Mouse (Mus musculus) kidney, embryonic 14.5 days (tissue): ENCODE data around the gene Tma16. TPM values are rescaled to one million over a fixed set of nuclear protein-coding genes. Genes with fewer than 3 reads are reported as not detected.

ENCODE experiments used
- ATAC-seq: fragments of 200-750 bp; cut with Nextera tagmentation; 2 replicates; pipeline ENCODE4 v1.8.0; 2017; ENCODE audit warnings: moderate number of reproducible peaks, mild to moderate bottlenecking, moderate TSS enrichment, moderate library complexity; ENCODE audit not compliant: low FRiP score, low TSS enrichment
- H3K27ac ChIP-seq: fragments of 300-500 bp; sonication (generic); 2 replicates; pipeline ENCODE4 v1.5.1; 2014; ENCODE audit warnings: low read depth, mild to moderate bottlenecking, low read length, moderate library complexity, mixed read lengths
- H3K27me3 ChIP-seq: fragments of 300-500 bp; sonication (generic); 2 replicates; pipeline ENCODE4 v1.6.1; 2014; ENCODE audit warnings: mild to moderate bottlenecking, low read length; ENCODE audit not compliant: control insufficient read depth, insufficient read depth
- H3K36me3 ChIP-seq: fragments of 300-500 bp; sonication (generic); 2 replicates; pipeline ENCODE4 v1.6.1; 2014; ENCODE audit warnings: low read length, mixed read lengths; ENCODE audit not compliant: control insufficient read depth, insufficient read depth
- H3K4me1 ChIP-seq: fragments of 300-500 bp; sonication (generic); 2 replicates; pipeline ENCODE4 v1.6.1; 2014; ENCODE audit warnings: low read length, mixed read lengths; ENCODE audit not compliant: control insufficient read depth, insufficient read depth
- H3K4me2 ChIP-seq: fragments of 300-500 bp; sonication (generic); replicated peaks from 2 replicates; pipeline ENCODE4 v1.6.1; 2014; ENCODE audit warnings: low read depth, mild to moderate bottlenecking, low read length
- H3K4me3 ChIP-seq: fragments of 300-500 bp; sonication (generic); 2 replicates; pipeline ENCODE4 v1.5.1; 2014; ENCODE audit warnings: mild to moderate bottlenecking, low read length
- H3K9ac ChIP-seq: fragments of 300-500 bp; sonication (generic); 2 replicates; pipeline ENCODE4 v1.6.1; 2014; ENCODE audit warnings: low read depth, mild to moderate bottlenecking, low read length, moderate library complexity
- H3K9me3 ChIP-seq: fragments of 300-500 bp; sonication (generic); 2 replicates; pipeline ENCODE4 v1.6.1; 2016; ENCODE audit warnings: low read length; ENCODE audit not compliant: control insufficient read depth
- WGBS: fragments of 180-500 bp; shearing (Covaris S2); extraction: QIAGEN DNeasy Blood & Tissue Kit; methylation state at CpG from one replicate; pipeline ENCODE4 v1.1.7; 2014; 5-methylcytosine and 5-hydroxymethylcytosine counted together
- polyA plus RNA-seq: library from polyadenylated mRNA; unstranded; fragments of >200 nt; fragmentation: Nextera tagmentation; extraction: Ambion mirVana; gene quantifications from 2 replicates; pipeline ENCODE4 v1.2.1, GENCODE M21; 2014

The Tma16 gene
- 18.3 and 19.0 TPM in 2 replicates for polyA plus RNA-seq

GRCm38 (mm10) chr8:66486084-66486763 lies at the start of gene Tma16:
TSS of gene Tma16 (minus strand) at chr8:66486530.
- no peaks in the 10 kb centered on the region for H3K4me1 ChIP-seq
- peaks cover 20% of the 10 kb centered on the region for H3K36me3 ChIP-seq
- H3K9ac ChIP-seq = peak within 1 kb of the TSS; percentile 85
- H3K27me3 ChIP-seq = no peaks in the 10 kb centered on the region
- peak; percentile 97 for ATAC-seq
- H3K9me3 ChIP-seq = no peaks in the 10 kb centered on the region
- peak within 1 kb of the TSS; percentile 41 for H3K4me2 ChIP-seq
- 0% methylated on average over 43 of the region's 45 CpGs for WGBS
- no peak within 1 kb of the TSS for H3K27ac ChIP-seq
- peak within 1 kb of the TSS; percentile 95 for H3K4me3 ChIP-seq

GRCm38 (mm10) chr8:66520576-66520975 lies 34.2 kb upstream of the Tma16 start:
- no peaks in the 10 kb centered on the region for H3K27me3 ChIP-seq
- H3K4me3 ChIP-seq = no peak overlapping the region
- no peak for ATAC-seq
- no peaks in the 10 kb centered on the region for H3K4me1 ChIP-seq
- H3K36me3 ChIP-seq = no peaks in the 10 kb centered on the region
- H3K9me3 ChIP-seq = 0 out of 2 replicates have a peak, but pooled peaks cover 2% of the 10 kb centered on the region
- H3K27ac ChIP-seq = no peak overlapping the region
- no peak overlapping the region for H3K4me2 ChIP-seq
- no peak overlapping the region for H3K9ac ChIP-seq

GRCm38 (mm10) chr8:66519149-66519548 lies 32.8 kb upstream of the Tma16 start:
- H3K9ac ChIP-seq = no peak overlapping the region
- no peaks in the 10 kb centered on the region for H3K36me3 ChIP-seq
- H3K27ac ChIP-seq = no peak overlapping the region
- H3K4me2 ChIP-seq = no peak overlapping the region
- H3K9me3 ChIP-seq = 0 out of 2 replicates have a peak, but pooled peaks cover 2% of the 10 kb centered on the region
- H3K4me3 ChIP-seq = no peak overlapping the region
- no peaks in the 10 kb centered on the region for H3K4me1 ChIP-seq
- no peak for ATAC-seq
- H3K27me3 ChIP-seq = no peaks in the 10 kb centered on the region
- WGBS = 92% methylated on average over 2 of the region's 2 CpGs

- Histone ChIP-seq H3K4me1 (no peaks in the 10 kb centered on the region), H3K27ac (no peak within 1 kb of the TSS), H3K9ac (no peak within 1 kb of the TSS), H3K27me3 (no peaks in the 10 kb centered on the region), H3K36me3 (no peaks in the 10 kb centered on the region), H3K4me3 (no peak within 1 kb of the TSS), H3K9me3 (no peaks in the 10 kb centered on the region), H3K4me2 (no peak within 1 kb of the TSS)
- ATAC-seq = no peak
- 96% methylated on average over 22 of the region's 22 CpGs for WGBS
Measured at GRCm38 (mm10) chr8:66511537-66511936, 25.2 kb upstream of the Tma16 start, which contains the start of gene Tktl2. TSS of gene Tktl2 (plus strand) at chr8:66511756.

- no peaks in the 10 kb centered on the region for H3K36me3 ChIP-seq
Measured at GRCm38 (mm10) chr8:66503381-66503780, 17.1 kb upstream of the Tma16 start.

GRCm38 (mm10) chr8:66496998-66497577 lies 10.8 kb upstream of the Tma16 start:
- no peak overlapping the region for H3K4me2 ChIP-seq
- no peaks in the 10 kb centered on the region for H3K9me3 ChIP-seq
- ATAC-seq = no peak
- H3K27me3 ChIP-seq = no peaks in the 10 kb centered on the region
- H3K9ac ChIP-seq = no peak overlapping the region
- no peak overlapping the region for H3K4me3 ChIP-seq
- H3K4me1 ChIP-seq = no peaks in the 10 kb centered on the region
- 41% methylated on average over 4 of the region's 4 CpGs for WGBS
- no peaks in the 10 kb centered on the region for H3K36me3 ChIP-seq
- H3K27ac ChIP-seq = no peak overlapping the region

More at GRCm38 (mm10) chr8:66503381-66503780, 17.1 kb upstream of the Tma16 start:
- ATAC-seq = no peak
- Histone ChIP-seq H3K4me3 (no peak overlapping the region), H3K27ac (no peak overlapping the region), H3K27me3 (no peaks in the 10 kb centered on the region), H3K4me2 (no peak overlapping the region), H3K9ac (no peak overlapping the region), H3K9me3 (no peaks in the 10 kb centered on the region), H3K4me1 (no peaks in the 10 kb centered on the region)
- WGBS = 82% methylated on average over 2 of the region's 2 CpGs

GRCm38 (mm10) chr8:66495726-66496125 lies 9.4 kb upstream of the Tma16 start:
- no peaks in the 10 kb centered on the region for H3K36me3 ChIP-seq
- peak; percentile 88 for ATAC-seq
- H3K4me1 ChIP-seq = no peaks in the 10 kb centered on the region
- no peaks in the 10 kb centered on the region for H3K9me3 ChIP-seq
- WGBS = 7% methylated on average over 8 of the region's 8 CpGs
- no peak overlapping the region for H3K27ac ChIP-seq
- no peak overlapping the region for H3K9ac ChIP-seq
- H3K4me2 ChIP-seq = no peak overlapping the region
- no peaks in the 10 kb centered on the region for H3K27me3 ChIP-seq
- no peak overlapping the region for H3K4me3 ChIP-seq

- Histone ChIP-seq H3K27ac (no peak overlapping the region), H3K4me3 (no peak overlapping the region), H3K36me3 (no peaks in the 10 kb centered on the region), H3K9ac (no peak overlapping the region), H3K4me2 (no peak overlapping the region), H3K9me3 (no peaks in the 10 kb centered on the region), H3K4me1 (no peaks in the 10 kb centered on the region), H3K27me3 (no peaks in the 10 kb centered on the region)
- WGBS = 65% methylated on average over 2 of the region's 2 CpGs
- no peak for ATAC-seq
Measured at GRCm38 (mm10) chr8:66494496-66494895, 8.2 kb upstream of the Tma16 start.

- Histone ChIP-seq H3K4me1 (no peaks in the 10 kb centered on the region), H3K36me3 (no peaks in the 10 kb centered on the region), H3K4me2 (no peak overlapping the region), H3K27me3 (no peaks in the 10 kb centered on the region), H3K4me3 (no peak overlapping the region), H3K9me3 (no peaks in the 10 kb centered on the region), H3K9ac (no peak overlapping the region), H3K27ac (no peak overlapping the region)
- no peak for ATAC-seq
- 87% methylated on average over 4 of the region's 4 CpGs for WGBS
Measured at GRCm38 (mm10) chr8:66490624-66491023, 4.3 kb upstream of the Tma16 start.
